Mouse (Mus musculus): ENCODE data around the gene Cryzl1.

Cryzl1 gene

DNA sequence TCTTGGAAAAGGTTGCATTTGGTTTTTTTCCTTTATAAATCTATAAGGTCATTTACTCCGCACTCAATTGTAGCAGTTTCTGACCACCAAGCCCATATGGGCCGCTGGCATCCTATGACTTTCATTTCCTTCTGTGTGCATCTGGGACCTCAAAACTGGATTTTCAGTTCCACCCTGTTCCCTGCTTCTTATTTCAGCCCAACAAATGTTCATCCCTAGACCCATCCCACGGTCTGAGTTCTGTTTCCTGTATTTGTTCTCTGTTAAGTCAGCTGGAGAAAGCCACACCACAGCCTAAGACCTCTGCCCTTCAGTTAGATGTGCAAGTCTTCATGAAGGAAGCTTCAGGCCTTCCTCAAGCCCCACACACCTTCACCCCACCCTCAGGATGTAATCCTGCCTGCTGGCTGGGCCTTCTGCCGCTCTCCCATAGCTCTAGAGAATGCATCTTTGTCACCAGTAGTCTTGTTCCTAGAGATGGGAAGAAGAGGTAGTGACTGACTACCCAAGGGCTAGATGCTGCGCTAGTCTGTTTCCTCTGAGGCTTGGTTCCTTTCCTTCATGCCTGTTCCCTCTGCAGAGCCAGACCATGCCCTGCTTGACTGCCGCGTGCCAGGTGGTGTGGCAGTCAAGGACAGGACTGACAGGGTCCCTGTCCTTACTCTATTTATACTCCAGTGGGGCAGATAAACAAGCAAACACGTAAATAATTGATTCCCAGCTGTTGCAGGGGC, 11.6 kb upstream of the Cryzl1 start:
- WGBS: 68% methylated on average over 8 of the region's 8 CpGs

DNA sequence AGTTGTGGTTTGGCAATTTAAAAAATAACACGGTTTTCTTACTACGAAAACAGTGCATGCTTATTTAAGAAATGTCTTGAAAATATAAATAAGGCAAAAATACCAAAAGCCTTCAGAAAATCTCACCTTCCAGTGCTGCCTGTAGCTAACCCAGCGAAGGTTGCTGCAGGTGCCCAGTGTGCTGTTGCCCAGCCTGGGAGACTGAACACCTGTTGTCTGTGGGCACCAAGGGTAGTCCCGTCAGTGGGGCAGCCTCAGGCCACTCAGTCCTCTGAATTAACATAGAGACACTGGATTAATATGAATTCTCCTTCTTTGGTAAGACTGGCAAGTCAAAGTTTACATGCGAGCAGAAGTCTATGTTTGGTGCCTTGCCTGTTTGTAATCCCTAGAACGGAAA, 9.7 kb upstream of the Cryzl1 start:
- 83% methylated on average over 6 of the region's 6 CpGs for WGBS

GRCm38 (mm10) chr16:91736046-91736816, 7.5 kb upstream of the Cryzl1 start:
- 78% methylated on average over 7 of the region's 7 CpGs for WGBS

DNA sequence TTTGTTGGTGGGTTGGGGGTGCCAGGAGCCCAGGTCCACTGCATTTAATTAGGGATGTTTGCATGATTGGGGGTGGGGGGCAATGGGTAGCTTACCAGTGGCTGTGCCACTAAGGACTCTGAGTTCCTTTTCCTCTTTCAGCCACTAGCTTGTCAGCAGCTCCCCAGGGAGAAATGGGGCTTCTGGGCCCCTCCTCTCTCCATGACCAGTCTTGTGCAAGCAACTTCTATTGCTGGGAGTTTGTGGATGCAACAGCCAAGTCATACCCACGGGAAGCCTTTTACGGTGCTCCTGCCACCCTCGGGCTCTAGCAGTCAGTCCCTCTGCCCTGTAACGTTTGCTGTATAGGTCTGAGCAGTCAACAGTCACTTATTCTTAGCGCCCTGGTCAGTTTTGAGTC, 6.0 kb upstream of the Cryzl1 start:
- WGBS: 58% methylated on average over 5 of the region's 5 CpGs

- 82% methylated on average over 2 of the region's 2 CpGs for WGBS
These were observed 4.0 kb upstream of the Cryzl1 start for GRCm38 (mm10) chr16:91732816-91733215.

- WGBS: 1% methylated on average over 11 of the region's 11 CpGs
These were observed 1.7 kb upstream of the Cryzl1 start for GRCm38 (mm10) chr16:91730446-91730845.

DNA sequence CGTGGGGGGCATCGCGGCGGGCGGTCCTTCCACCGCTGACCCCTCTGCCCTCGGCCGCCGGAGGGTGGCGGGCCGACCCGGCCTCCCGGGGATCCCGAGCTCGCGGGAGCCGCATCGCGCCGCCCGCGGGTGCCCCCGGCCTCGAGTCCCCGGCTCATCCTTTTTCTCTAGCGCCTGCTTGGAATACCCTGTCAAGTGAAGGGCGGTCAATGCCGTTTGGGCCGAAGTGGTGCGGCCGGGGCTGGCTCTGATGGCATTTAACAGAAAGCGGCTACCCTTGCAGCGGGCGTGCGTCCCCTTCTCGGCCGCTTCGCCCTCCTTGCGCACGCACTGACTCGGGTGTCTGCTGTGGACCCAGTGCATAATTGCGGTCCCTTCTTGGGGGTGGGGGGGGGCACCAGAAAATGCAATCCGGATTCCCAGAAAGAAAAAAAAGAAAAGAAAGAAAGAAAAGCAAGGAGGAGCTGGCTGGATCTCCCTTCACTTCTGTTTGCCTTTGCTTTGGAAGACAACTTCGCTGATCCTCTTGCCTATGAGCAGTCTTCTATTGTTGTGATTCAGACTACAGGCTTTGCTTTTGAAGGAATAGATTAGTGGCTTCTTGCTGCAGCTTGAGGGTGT, 1.2 kb upstream of the Cryzl1 start:
- WGBS: under 1% methylated on average over 44 of the region's 44 CpGs

DNA sequence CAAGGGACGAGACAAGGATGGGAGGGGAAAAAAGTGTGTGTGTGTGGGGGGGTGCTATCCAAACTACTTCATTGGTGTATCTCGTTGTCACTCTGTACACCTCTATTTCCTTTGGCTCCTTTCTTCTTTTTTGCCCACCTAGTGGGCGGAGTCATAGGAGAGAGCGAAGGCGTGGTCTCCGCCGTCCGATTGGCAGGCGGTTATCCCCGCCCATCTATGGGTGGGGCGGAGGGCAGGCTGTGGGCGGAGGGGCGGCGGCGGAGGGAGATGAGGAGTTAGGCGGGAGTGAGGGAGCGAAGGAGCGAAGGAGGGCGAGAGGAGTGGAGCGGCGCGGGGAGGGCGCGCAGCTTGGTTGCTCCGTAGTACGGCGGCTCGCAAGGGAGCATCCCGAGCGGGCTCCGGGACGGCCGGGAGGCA, 299 bp upstream of the Cryzl1 start, which contains the start of gene Itsn1:
Gene Itsn1 (plus strand): TSS at position 216 of the 417 bp plus-strand sequence.
- under 1% methylated on average over 33 of the region's 33 CpGs for WGBS

GRCm38 (mm10) chr16:91727433-91727832, 1.3 kb downstream of the Cryzl1 start:
- WGBS: 76% methylated on average over 15 of the region's 15 CpGs

GRCm38 (mm10) chr16:91724247-91724646, 4.5 kb downstream of the Cryzl1 start:
- 25% methylated on average over 3 of the region's 3 CpGs for WGBS

GRCm38 (mm10) chr16:91717399-91717798, 11.4 kb downstream of the Cryzl1 start:
- 94% methylated on average over 4 of the region's 4 CpGs for WGBS

- WGBS: 66% methylated on average over 11 of the region's 11 CpGs
These were observed 11.8 kb downstream of the Cryzl1 start for GRCm38 (mm10) chr16:91716927-91717349.

- WGBS: 88% methylated on average over 7 of the region's 7 CpGs
These were observed 18.5 kb downstream of the Cryzl1 start for GRCm38 (mm10) chr16:91710241-91710640.

GRCm38 (mm10) chr16:91704603-91705340, 24.0 kb downstream of the Cryzl1 start:
- 51% methylated on average over 14 of the region's 14 CpGs for WGBS

GRCm38 (mm10) chr16:91702771-91703188, 26.0 kb downstream of the Cryzl1 start:
- 59% methylated on average over 3 of the region's 3 CpGs for WGBS

DNA sequence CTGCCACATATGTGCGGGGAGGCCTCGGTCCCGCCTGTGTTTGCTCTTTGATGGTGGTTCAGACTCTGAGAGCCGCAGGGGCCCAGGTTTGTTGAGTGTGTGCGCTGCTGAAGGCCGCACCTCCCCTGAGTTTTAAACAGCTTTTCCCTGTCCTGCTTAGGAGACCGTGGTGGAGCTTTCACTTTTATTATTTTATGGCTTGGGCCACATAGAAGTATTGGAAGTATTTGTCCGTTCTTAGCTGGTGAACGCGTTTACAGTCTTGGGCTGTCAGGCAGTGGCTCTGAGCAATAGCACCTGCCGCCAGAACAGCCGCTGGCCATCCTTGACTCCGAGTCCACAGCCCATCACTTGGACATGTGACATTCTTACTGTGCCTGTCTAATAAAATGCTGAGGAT, 26.9 kb downstream of the Cryzl1 start:
- WGBS: 91% methylated on average over 13 of the region's 13 CpGs

DNA sequence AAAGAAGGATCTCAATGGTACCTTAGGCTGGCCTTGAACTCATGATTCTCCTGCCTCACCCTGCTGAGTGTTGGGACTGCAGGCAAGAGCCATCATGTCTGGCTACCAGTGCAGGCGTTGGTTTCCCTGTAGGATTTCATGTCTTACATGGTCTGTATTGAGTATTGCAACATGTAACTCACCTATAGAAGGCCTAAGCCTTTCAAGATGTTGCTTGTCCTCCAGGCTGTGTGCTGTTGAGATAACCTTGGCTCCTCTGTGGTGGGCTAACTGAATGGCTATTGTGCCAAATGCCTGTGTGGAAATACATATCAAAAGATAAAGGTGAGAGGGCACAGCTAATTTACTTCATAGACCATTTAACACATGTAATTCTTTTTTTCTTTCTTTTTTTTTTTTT, 29.8 kb downstream of the Cryzl1 start:
- 93% methylated on average over 1 of the region's 1 CpGs for WGBS

DNA sequence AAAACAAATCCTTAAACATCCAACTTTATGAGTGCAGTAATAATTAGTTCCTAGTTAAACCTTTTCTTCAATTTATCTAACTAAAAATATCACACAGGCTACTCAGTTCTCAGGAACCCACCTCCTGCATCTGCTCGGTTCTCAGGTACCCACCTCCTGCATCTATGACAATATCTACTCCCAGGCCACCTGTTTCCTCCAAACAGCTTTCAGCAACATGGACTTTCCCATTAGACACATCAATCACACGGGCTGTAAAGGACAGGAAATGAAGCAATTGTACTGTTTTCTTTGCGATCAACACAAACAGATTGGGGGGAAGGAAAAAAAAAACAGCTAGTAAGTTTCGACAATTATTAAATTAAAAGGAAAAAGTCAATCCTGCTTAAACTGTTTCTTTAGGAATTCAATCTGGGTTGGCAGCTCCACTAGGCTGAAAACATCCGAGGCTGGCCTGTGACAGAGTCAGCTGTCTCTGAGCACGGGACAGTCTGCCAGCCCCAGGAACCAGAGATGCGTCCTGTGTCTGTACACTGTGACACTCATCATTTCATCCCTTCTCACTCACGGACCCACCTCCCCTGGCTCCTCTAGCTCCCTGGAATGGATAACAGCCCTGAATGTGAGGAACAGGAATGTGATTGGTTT, 33.5 kb downstream of the Cryzl1 start:
- 57% methylated on average over 8 of the region's 8 CpGs for WGBS

DNA sequence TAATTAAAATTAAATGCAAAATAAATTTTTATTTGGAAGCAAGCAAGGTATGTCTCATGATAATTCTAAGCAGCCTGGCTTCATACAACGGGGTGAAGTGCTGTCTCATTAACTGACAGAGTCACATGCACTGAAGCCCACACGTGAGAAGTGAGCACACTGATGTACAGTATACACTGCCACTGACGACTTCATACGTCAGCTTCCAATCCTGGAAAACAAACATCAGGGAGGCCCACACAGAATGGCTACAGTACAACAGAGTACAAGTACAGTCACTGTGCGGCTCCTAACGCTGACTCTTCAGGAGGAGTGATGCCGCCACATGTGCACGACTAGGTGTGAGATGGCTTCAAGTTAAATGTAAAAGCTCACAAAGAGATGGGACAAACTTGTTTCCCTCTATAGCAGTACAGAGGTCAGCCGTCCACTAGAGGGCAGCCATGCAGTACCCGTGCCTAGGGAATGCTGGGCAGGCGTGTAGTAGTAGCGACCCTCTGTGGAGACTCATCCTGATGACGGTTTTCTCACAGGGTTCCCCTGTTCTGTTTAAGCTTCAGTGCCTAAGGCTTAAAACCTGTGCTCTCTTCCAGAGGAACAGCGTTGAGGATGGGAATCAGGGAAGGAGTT, 34.2 kb downstream of the Cryzl1 start:
- 22% methylated on average over 14 of the region's 14 CpGs for WGBS

DNA sequence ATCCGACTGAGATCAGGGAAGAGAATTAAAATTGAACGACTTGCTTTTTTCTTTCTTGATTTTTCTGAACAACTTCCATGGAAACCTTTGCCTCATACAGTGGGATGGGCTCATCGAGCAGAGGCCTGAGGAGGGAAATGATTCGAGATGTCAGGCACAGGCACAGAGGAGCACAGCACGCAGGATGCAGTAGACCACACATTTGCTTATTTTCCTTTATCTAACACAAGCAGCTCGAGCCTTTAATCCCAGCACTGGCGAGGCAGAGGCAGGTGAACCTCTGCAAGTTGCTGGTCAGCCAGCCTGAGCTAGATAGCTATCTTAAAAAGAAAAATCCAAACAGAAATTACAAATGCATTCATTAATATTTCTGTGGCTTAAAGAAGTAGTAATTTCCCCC, 39.0 kb downstream of the Cryzl1 start:
- WGBS: 37% methylated on average over 7 of the region's 7 CpGs
